Mouse (Mus musculus) NIH3T3 (cell line): ENCODE results near the gene 1700016K19Rik.
A peak's percentile ranks its signal among the peaks of the same experiment; 100 is the strongest.
"Not testable (repeated sequence)": the region's sequence is repeated elsewhere in the genome, so short reads cannot be mapped to it uniquely, and the experiment has no call there.

Experiments
- DNase-seq: peaks from one replicate; pipeline ENCODE4 v3.0.0-alpha.2; 2012; ENCODE audit warnings: low read depth

1700016K19Rik gene

GRCm38 (mm10) chr11:75984581-75984980 is 15.1 kb upstream of the 1700016K19Rik start:
- DNase-seq, result no peak

GRCm38 (mm10) chr11:75985948-75986347 is 13.8 kb upstream of the 1700016K19Rik start:
- DNase-seq, result no peak

- DNase-seq, result no peak
Measured at GRCm38 (mm10) chr11:75990965-75991835, 8.5 kb upstream of the 1700016K19Rik start.

GRCm38 (mm10) chr11:75991911-75992310 is 7.8 kb upstream of the 1700016K19Rik start:
- DNase-seq, result no peak

DNA sequence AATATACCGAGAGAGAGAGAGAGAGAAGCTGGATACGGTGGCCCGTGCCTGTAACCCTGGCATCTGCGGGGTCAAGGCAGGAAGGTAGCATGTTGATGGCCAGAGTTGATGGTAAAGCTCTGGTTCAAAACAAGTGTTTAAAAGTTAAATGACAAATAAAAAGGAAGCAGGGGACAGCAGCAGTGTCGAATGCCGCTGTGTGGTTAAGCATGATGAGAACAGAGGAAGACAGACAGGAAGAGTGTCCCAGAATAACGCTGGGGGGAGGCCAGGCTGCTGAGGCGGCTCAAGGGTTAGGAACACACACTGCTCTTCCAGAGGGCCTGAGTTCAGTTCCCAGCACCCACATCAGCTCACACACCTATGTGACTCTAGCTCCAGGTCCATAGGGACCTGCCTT is 7.2 kb upstream of the 1700016K19Rik start:
- no peak for DNase-seq

GRCm38 (mm10) chr11:75994357-75994756 is 5.4 kb upstream of the 1700016K19Rik start:
- no peak for DNase-seq

- DNase-seq, result no peak
Measured at GRCm38 (mm10) chr11:76000701-76001100, 989 bp downstream of the 1700016K19Rik start.

DNA sequence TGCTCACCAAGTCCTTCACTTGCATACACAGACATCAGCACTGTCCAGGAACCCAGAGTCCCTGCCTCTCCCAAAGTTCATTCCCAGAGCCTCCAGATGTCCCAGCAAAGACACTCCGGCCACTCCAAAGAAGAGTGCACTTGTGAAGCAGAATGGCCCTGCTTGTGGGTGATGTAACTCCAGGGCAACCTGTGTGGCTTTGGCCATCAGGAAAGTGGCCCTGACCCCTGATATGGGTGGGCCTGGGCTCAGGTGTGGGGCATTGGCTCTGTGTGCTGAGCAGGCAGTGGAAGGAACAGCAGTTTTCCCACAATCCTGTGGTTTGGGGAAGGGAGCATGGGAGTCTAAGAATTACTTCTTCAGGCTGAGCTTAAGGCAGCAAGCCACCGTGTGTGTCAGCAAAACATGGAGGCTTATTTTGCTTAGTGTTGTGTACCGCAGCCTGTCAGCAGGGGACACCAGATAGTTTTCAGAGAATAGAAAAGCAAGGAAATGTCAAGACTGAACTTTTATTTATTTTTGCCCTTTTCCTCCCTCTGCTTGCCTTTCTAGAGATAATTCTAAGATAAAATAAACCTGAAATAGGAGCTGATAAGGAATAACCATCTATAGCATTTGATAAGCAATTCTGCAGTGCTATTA is 1.6 kb downstream of the 1700016K19Rik start:
- peak; percentile 38 for DNase-seq

- DNase-seq, result not testable (repeated sequence)
Measured at GRCm38 (mm10) chr11:76004276-76004675, 4.6 kb downstream of the 1700016K19Rik start.

DNA sequence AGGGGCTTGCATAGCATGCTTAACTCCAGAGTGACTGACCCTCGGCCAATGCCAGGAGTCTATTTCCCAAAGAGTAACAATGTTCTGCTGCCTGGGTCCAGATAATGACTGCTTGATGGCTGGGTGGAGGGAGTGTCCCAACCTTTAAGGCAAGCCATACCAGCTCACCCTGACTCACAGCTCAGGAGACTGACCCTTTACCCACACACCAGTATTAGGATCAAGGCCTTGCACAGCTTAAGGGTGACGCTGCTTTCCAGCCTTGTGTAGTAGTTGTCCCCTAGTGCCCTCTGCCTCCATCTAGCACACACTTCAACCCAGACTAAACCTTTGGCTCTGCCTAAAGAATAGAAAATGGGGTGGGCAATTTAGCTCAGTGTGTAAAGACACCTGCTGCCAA is 8.4 kb downstream of the 1700016K19Rik start:
- DNase-seq, result no peak

DNA sequence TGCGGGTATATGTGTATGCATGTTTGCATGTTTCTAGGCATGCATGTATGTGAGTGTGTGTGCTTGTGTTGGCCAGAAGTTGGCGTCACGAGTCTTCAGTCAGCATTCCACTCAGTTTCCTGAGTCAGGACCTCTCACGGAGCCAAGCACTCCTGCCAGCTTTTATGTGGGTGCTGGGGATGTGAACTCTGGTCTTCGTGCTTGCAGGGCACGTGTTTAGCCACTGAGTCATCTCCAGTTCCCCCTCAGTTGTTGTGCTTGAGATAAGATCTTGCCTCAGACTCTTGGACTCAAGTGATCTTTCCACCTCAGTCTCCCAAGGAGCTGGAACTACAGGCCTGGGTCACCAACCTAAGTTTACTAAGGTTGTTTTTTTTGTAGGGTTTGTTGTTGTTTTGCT is 9.4 kb downstream of the 1700016K19Rik start:
- DNase-seq, result peak; percentile 59

DNA sequence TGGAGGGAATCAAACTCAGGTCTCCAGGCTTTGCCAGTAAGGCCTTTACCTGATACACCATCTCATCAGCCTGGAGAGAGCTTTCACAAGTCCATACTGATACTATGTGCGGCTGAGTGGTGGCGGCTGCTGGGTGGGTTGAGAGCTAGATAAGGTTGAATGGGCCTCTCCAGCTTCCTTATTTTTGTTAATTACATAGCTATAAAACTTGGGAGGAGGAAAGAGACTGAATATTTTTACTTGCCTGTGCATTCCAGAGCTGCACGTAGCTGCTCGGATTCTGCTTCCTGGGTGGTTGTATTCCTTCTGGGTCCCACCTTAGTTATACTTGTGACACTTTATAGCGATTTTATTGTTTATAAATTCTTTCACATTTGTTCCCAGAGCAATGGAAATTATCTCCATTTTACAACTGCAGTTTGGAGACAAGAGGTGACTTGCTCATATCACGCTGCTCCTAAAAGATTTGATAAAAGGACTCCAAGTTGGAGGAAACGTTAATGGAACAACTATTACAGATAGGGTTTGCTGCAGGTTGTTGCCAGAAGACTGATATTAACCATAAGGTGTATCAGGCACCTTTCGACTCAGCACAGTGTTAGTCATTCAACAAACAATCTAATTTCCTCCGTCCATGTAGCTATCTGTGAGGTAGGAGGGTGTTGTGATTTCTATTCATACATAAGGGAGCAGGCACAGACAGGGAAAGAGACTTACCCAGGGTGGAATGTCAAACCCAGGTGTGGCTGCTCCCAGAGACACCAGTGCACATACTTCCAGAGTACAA is 11.3 kb downstream of the 1700016K19Rik start:
- DNase-seq, result no peak

GRCm38 (mm10) chr11:76015251-76015650 is 15.5 kb downstream of the 1700016K19Rik start:
- DNase-seq, result no peak

DNA sequence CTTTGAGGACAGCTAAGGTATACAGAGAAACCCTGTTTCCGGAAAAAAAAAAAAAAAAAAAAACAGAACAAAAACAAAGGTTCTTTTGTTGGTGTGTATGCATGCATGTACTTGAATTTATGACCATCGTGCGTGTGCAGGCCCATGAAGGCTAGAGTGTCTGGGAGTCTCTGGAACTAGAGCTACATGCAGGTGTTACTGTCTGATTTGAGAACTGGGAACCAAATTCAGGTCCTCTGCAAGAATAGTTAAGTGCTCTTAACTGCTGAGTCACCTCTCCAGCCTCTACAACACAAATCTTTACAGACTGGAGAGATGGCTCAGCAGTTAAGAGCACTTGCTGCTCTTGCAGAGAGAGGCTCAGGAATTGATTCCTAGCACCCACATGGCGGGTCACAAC is 16.1 kb downstream of the 1700016K19Rik start:
- DNase-seq, result peak; percentile 11

DNA sequence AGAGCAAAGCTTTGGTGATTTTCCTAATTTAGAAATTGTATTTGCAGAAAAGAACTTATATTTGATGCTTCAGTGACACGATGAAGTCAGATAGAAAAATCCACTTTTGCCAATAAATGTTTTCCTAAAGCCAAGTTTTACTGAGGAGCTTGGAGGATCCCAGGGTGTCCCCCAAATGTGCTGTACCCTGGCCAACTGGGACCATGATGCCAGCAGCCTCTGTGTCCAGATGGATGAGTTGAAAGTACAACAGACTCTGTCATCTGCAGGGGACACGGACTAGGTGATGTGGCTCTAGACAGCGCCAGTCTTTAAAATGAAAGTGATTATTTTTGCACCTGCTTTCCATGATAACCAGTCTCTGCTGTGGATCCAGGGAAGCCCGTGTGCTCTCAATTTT is 20.2 kb downstream of the 1700016K19Rik start:
- no peak for DNase-seq

GRCm38 (mm10) chr11:76020916-76021315 is 21.2 kb downstream of the 1700016K19Rik start:
- no peak for DNase-seq

DNA sequence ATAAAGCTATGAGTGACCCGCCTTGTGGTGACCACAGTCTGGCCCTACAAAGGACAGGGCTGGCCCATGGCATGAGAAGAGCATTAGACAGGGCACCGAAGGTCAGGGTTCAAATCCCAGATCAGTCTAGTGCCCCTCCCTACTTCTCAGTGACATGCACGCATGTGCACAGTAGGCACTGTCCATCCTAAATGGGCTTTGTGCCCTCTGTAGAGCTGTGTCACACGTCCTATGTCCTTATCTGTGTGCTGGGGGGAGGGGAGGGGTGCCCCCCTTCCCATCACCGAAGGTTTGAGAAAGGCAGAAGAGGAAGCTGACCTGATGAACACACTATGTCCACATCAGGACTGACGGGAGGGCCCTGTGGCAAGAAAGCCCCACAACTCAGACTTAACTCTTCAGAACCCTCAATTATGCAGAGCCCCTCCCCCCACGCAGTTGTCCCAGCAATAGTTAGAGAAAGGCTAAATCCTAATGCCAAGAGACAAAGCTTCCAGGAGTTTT is 25.4 kb downstream of the 1700016K19Rik start:
- no peak for DNase-seq

GRCm38 (mm10) chr11:76026527-76027138 is 26.9 kb downstream of the 1700016K19Rik start:
- DNase-seq, result peak; percentile 34

DNA sequence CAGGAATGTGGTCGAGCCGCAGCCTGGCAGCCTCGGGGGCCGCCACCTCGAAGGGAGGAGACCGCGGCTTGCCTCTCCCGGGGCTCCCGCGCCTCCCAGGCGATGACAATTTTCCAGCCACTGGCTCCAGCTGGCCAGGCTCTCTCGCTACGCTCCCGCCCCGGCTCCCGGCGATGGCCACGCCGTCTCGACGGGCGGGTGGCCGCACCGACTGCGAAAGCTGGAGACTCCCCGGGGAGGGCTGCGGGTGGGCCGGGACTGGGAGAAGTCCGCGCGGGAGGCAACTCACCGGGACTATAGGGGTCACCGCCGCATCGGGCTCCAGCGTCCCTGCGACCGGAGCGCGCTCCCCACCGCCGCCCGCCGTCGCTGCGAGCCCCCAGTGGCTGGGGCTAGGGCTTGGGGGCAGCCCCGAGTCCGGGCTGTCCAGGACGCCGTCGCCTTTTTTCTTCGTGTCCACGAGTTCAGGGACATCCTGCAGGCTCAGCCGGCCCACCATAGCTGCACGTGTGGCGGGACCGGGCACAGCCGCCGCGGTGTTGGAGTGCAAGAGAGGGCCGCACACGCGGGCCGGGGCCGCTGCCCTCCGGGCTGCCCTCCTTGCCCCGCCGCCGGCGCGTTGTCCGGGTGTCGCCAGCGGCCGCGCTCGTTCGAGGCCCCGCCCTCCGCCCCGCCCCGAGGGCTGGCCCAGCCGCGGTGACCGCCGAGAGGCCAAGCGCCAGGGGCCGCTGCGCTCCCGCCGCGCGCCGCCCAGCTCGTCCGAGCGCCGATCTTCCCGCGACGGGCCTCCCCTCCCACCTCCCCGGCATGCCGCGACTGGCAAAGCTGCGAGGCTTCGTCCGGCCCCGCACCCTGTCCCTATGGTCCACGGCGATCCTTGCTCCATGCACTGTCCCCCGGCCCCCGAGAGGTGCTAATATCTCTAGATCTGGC is 27.7 kb downstream of the 1700016K19Rik start, which contains the start of gene Rflnb:
Rflnb (minus strand) TSS at position 644 of the 933 bp plus-strand sequence.
- peak; percentile 93 for DNase-seq

GRCm38 (mm10) chr11:76028072-76028465 is 28.4 kb downstream of the 1700016K19Rik start:
- peak; percentile 64 for DNase-seq

GRCm38 (mm10) chr11:76033359-76033758 is 33.6 kb downstream of the 1700016K19Rik start:
- no peak for DNase-seq
